Mouse (Mus musculus): Measurements from ENCODE around the gene Ccdc171.
"Not testable (repeated sequence)": the region's sequence is repeated elsewhere in the genome, so short reads cannot be mapped to it uniquely, and the experiment has no call there.

Gene Ccdc171

GRCm38 (mm10) chr4:83524843-83525689 is at the start of gene Ccdc171:
Gene Ccdc171 (plus strand): TSS chr4:83525545.
- peak; percentile 85 to 88 for DNase-seq (ENCODE audit: low spot score in 2 of 2)

GRCm38 (mm10) chr4:83485250-83485649 is 40.1 kb upstream of the Ccdc171 start:
- no peak for DNase-seq (ENCODE audit: low spot score in 2 of 2)

- DNase-seq (ENCODE audit: low spot score in 2 of 2): peak; percentile 80 to 82
Measured at GRCm38 (mm10) chr4:83485735-83486116, 39.6 kb upstream of the Ccdc171 start.

- peak; percentile 79 to 83 for DNase-seq (ENCODE audit: low spot score in 2 of 2)
Measured at GRCm38 (mm10) chr4:83486117-83486901, 39.0 kb upstream of the Ccdc171 start, which contains the start of gene Psip1. Gene Psip1 (minus strand): TSS chr4:83486459.

- no peak for DNase-seq (ENCODE audit: low spot score in 2 of 2)
Measured at GRCm38 (mm10) chr4:83489121-83489520, 36.2 kb upstream of the Ccdc171 start.

- DNase-seq (ENCODE audit: low spot score in 2 of 2): no peak
Measured at GRCm38 (mm10) chr4:83493112-83493511, 32.2 kb upstream of the Ccdc171 start.

GRCm38 (mm10) chr4:83497013-83497412 is 28.3 kb upstream of the Ccdc171 start:
- DNase-seq (ENCODE audit: low spot score in 2 of 2): not testable (repeated sequence)

- DNase-seq (ENCODE audit: low spot score in 2 of 2): peak in 1 of 2 experiments; percentile 15
Measured at GRCm38 (mm10) chr4:83500154-83501036, 24.9 kb upstream of the Ccdc171 start.

GRCm38 (mm10) chr4:83501037-83501430 is 24.3 kb upstream of the Ccdc171 start:
- no peak for DNase-seq (ENCODE audit: low spot score in 2 of 2)

GRCm38 (mm10) chr4:83509600-83509999 is 15.7 kb upstream of the Ccdc171 start:
- DNase-seq (ENCODE audit: low spot score in 2 of 2): no peak

- DNase-seq (ENCODE audit: low spot score in 2 of 2): no peak
Measured at GRCm38 (mm10) chr4:83511083-83511482, 14.3 kb upstream of the Ccdc171 start.

- DNase-seq (ENCODE audit: low spot score in 2 of 2): no peak
Measured at GRCm38 (mm10) chr4:83512217-83512616, 13.1 kb upstream of the Ccdc171 start.

- DNase-seq (ENCODE audit: low spot score in 2 of 2): no peak
Measured at GRCm38 (mm10) chr4:83512644-83513043, 12.7 kb upstream of the Ccdc171 start.

- no peak for DNase-seq (ENCODE audit: low spot score in 2 of 2)
Measured at GRCm38 (mm10) chr4:83514183-83514582, 11.2 kb upstream of the Ccdc171 start.

GRCm38 (mm10) chr4:83514976-83515669 is 10.2 kb upstream of the Ccdc171 start:
- no peak for DNase-seq (ENCODE audit: low spot score in 2 of 2)

- DNase-seq (ENCODE audit: low spot score in 2 of 2): not testable (repeated sequence)
Measured at GRCm38 (mm10) chr4:83516144-83516543, 9.2 kb upstream of the Ccdc171 start.

- DNase-seq (ENCODE audit: low spot score in 2 of 2): no peak
Measured at GRCm38 (mm10) chr4:83519148-83519547, 6.2 kb upstream of the Ccdc171 start.

- no peak for DNase-seq (ENCODE audit: low spot score in 2 of 2)
Measured at GRCm38 (mm10) chr4:83519807-83520206, 5.5 kb upstream of the Ccdc171 start.

- DNase-seq (ENCODE audit: low spot score in 2 of 2): no peak
Measured at GRCm38 (mm10) chr4:83520308-83520707, 5.0 kb upstream of the Ccdc171 start.

- DNase-seq (ENCODE audit: low spot score in 2 of 2): no peak
Measured at GRCm38 (mm10) chr4:83522066-83522465, 3.3 kb upstream of the Ccdc171 start.

GRCm38 (mm10) chr4:83524456-83524842 is 896 bp upstream of the Ccdc171 start:
- DNase-seq (ENCODE audit: low spot score in 2 of 2): no peak

All from frontal cortex, postnatal 14 days (tissue).